Mouse (Mus musculus): ENCODE data around the gene Fyttd1.

Fyttd1 gene

GRCm38 (mm10) chr16:32945379-32945778 is 68.1 kb downstream of the Fyttd1 start:
- no peak for DNase-seq

- DNase-seq = no peak
Measured at GRCm38 (mm10) chr16:32948016-32948415, 70.7 kb downstream of the Fyttd1 start.

GRCm38 (mm10) chr16:32948656-32949055 is 71.4 kb downstream of the Fyttd1 start:
- no peak for DNase-seq

- DNase-seq = no peak
Measured at GRCm38 (mm10) chr16:32949281-32949680, 72.0 kb downstream of the Fyttd1 start.

GRCm38 (mm10) chr16:32951074-32951473 is 73.8 kb downstream of the Fyttd1 start:
- no peak for DNase-seq

- DNase-seq = no peak
Measured at GRCm38 (mm10) chr16:32953806-32954205, 76.5 kb downstream of the Fyttd1 start.

GRCm38 (mm10) chr16:32954304-32954703 is 77.0 kb downstream of the Fyttd1 start:
- no peak for DNase-seq

- DNase-seq = no peak
Measured at GRCm38 (mm10) chr16:32956889-32957288, 79.6 kb downstream of the Fyttd1 start.
